Mouse (Mus musculus) C2C12 (cell line): ENCODE data around the gene Onecut1. TPM values are rescaled to one million over a fixed set of nuclear protein-coding genes. Genes with fewer than 3 reads are reported as not detected.

ENCODE experiments used
- H3K27me3 ChIP-seq: one replicate; pipeline ENCODE4 v1.6.1; 2011; ENCODE audit not compliant: control insufficient read depth, insufficient read depth, insufficient read length
- H3K36me3 ChIP-seq: one replicate; pipeline ENCODE4 v1.6.1; 2011; ENCODE audit not compliant: control insufficient read depth, insufficient read depth
- H3K4me3 ChIP-seq: one replicate; pipeline ENCODE4 v1.5.1; 2011; ENCODE audit warnings: mild to moderate bottlenecking, control low read depth; ENCODE audit not compliant: poor library complexity, insufficient read depth, severe bottlenecking
- H3K79me2 ChIP-seq: one replicate; pipeline ENCODE4 v1.6.1; 2011; ENCODE audit not compliant: control insufficient read depth, insufficient read depth
- H3K79me3 ChIP-seq: one replicate; pipeline ENCODE4 v1.6.1; 2011; ENCODE audit warnings: low read depth, control low read depth
- H3ac ChIP-seq: one replicate; pipeline ENCODE3; 2011; ENCODE audit warnings: low read depth; ENCODE audit not compliant: control insufficient read depth, insufficient read length
- CEBPB ChIP-seq: IDR thresholded peaks from one replicate; pipeline ENCODE4 v1.6.1; 2011; ENCODE audit warnings: low read depth, mild to moderate bottlenecking, control low read depth, moderate library complexity
- CTCF ChIP-seq: IDR thresholded peaks from one replicate; pipeline ENCODE4 v1.5.1; 2011; ENCODE audit not compliant: control insufficient read depth, insufficient read depth, insufficient read length
- FOSL1 ChIP-seq: IDR thresholded peaks from one replicate; pipeline ENCODE4 v1.8.0; 2011; ENCODE audit warnings: mild to moderate bottlenecking, low read length; ENCODE audit not compliant: poor library complexity, insufficient read depth, severe bottlenecking
- MAX ChIP-seq: IDR thresholded peaks from one replicate; pipeline ENCODE4 v1.6.1; 2011; ENCODE audit warnings: mild to moderate bottlenecking, control low read depth
- MYOD1 ChIP-seq: IDR thresholded peaks from one replicate; pipeline ENCODE4 v1.6.1; 2011; ENCODE audit warnings: low read depth; ENCODE audit not compliant: control insufficient read depth, insufficient read length
- MYOG ChIP-seq: IDR thresholded peaks from one replicate; pipeline ENCODE4 v1.6.1; 2011; ENCODE audit not compliant: control insufficient read depth, insufficient read length; ENCODE audit errors: extremely low read depth
- USF1 ChIP-seq: IDR thresholded peaks from one replicate; pipeline ENCODE4 v1.6.1; 2011; ENCODE audit warnings: low read depth, mild to moderate bottlenecking, control low read depth, moderate library complexity
- polyA plus RNA-seq: library from polyadenylated mRNA; unstranded; fragments of >200 nt; fragmentation: generic; extraction: Trizol; gene quantifications from one replicate; pipeline ENCODE4 v1.2.1, GENCODE M21; 2012; ENCODE audit warnings: missing spikeins

Onecut1 gene
- polyA plus RNA-seq, 1 experiment, result 0.01 TPM

DNA sequence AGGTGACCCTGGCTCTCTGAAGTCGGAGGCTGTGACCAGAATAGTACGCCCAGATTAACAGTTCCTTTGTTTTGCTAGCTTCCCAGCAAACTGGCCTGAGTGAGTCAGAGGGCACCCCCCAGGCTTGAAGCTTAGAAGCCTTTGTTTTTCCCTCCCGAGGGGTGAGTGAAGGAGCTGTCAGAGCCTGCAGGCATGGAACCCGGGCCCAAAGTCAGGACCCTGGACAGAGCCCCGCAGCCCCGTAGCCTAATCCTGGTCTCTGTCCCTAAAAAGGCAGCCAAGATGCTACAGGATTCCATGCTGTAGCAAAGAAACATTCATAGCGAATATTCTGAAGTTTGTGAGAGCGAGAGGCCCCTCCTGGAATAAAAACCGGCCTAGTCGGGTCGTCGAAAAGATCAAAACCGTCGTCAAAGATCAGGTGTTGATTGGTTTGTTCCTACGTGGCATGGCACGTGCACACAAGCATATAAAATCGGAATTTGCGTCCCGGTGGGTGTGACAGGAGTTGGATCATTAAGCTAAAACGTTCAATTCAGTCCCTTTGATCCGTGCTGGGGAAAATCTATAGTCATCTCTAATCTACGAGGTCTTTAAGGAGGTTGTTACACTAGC lies 6.7 kb downstream of the Onecut1 start:
- peaks cover 40% of the 10 kb centered on the region for H3K27me3 ChIP-seq
- TF ChIP-seq USF1 (no peak), MAX (no peak), MYOD1 (no peak), CEBPB (no peak), CTCF (no peak), MYOG (no peak), FOSL1 (no peak)

DNA sequence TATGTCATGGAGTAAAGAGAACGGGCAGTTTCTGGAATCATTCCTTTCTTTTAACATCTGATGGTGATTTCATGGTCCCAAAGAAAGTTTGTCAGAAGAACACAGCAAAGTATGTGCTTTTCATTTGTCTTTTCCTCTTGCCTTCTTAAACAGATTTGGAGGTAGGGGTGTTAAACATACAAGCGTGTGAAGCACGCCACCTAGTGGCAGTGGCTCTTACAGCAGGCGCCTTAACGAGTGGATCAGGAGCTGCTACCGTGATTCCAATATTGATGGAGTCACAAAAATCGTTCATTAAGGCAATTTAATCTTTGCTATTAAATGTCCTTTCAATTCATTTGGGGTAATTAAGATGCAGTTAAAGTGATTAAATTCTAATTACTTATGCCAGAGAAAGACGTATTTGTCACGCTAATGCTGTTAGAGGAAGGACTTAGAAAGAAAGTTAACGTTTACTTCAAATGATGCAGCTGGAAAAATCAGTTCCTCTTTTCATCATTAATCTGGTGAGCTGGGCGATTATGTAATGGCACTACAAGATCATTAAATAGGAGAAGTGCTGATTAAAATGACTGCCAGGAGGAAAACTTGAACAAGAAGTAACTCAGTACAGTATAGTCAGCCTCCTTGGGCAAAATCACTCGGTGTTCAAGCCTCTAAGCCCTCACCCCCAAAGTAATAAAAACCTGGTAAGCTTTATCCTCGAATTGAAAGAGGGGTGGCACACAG lies 9.4 kb downstream of the Onecut1 start:
- no peaks in the 10 kb centered on the region for H3K79me2 ChIP-seq
- TF ChIP-seq MYOD1 (no peak), USF1 (no peak), MYOG (no peak), FOSL1 (no peak), CEBPB (no peak), MAX (no peak), CTCF (peak; percentile 47)
- no peaks in the 10 kb centered on the region for H3K79me3 ChIP-seq
- no peaks in the 10 kb centered on the region for H3K36me3 ChIP-seq
- H3K27me3 ChIP-seq, result peaks cover 19% of the 10 kb centered on the region
- no peak overlapping the region for H3ac ChIP-seq
- no peak overlapping the region for H3K4me3 ChIP-seq

More for the DNA sequence above, 6.7 kb downstream of the Onecut1 start:
- Histone ChIP-seq H3K4me3 (no peak overlapping the region), H3K36me3 (no peaks in the 10 kb centered on the region), H3K79me3 (no peaks in the 10 kb centered on the region), H3K79me2 (no peaks in the 10 kb centered on the region), H3ac (no peak overlapping the region)

DNA sequence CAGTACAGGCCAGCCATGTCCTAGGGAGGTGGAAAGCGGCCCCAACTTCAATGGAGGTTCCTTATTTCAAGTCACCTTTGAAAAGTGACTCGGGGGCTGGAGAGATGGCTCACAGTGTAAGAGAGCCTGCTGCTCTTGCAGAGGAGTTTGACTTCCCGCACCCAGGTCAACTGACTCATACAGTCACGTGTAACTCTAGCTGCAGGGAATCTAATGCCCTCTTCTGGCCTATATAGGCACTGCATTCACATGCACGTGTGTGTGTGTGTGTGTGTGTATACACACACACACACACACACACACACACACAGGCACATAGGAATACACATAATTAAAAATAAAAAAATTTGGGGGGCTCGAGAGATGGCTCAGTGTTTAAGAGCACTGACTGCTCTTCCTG lies 14.6 kb downstream of the Onecut1 start:
- Histone ChIP-seq H3K36me3 (no peaks in the 10 kb centered on the region), H3K79me2 (no peaks in the 10 kb centered on the region), H3K27me3 (peaks cover 7% of the 10 kb centered on the region), H3K79me3 (no peaks in the 10 kb centered on the region), H3K4me3 (no peak overlapping the region), H3ac (no peak overlapping the region)
- TF ChIP-seq FOSL1 (no peak), MYOD1 (no peak), CTCF (no peak), USF1 (no peak), MAX (no peak), MYOG (no peak), CEBPB (no peak)

DNA sequence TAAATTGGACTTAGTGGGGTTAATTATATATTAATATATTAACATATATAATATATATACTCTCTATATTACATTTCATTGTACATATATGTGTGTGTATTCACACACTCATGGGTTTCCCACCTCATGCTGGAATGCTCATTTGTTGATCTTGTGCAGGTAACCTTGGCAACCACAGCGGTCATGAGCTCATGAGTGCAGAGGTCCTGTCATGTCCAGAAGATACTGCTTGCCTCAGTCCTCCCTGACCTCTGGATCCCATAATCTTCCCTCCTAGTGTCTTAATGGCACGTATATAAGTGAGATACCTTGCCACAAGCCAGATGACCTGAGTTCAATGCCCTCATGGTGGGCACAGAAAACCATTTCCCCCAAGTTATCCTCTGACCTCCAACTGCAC lies 16.0 kb downstream of the Onecut1 start:
- no peaks in the 10 kb centered on the region for H3K79me2 ChIP-seq
- H3ac ChIP-seq, result no peak overlapping the region
- H3K27me3 ChIP-seq, result peaks cover 7% of the 10 kb centered on the region
- H3K36me3 ChIP-seq, result no peaks in the 10 kb centered on the region
- TF ChIP-seq CEBPB (no peak), CTCF (no peak), MYOG (no peak), MAX (no peak), USF1 (no peak), MYOD1 (no peak)
- no peaks in the 10 kb centered on the region for H3K79me3 ChIP-seq
- H3K4me3 ChIP-seq, result no peak overlapping the region

DNA sequence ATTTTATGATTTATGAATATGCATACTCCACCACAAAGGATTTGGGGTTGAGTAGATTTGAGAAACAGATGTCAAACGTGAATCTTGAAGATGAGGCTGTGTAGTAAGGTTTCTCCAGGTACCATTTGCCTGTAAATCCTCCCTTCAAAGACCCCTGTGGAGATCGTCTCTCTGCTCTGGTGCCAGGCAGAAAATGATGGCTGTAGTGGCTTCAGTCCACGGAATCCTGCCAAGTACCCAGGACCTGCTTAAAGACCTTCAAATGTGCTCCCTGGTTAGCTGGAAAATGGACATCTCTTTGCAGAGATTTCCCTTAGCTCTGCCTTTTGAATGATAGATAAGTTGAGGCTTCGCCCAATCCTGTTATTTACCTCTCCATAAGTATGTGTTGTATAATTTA lies 26.1 kb downstream of the Onecut1 start:
- Histone ChIP-seq H3K79me3 (no peaks in the 10 kb centered on the region), H3K79me2 (no peaks in the 10 kb centered on the region), H3K4me3 (no peak overlapping the region), H3ac (no peak overlapping the region), H3K36me3 (no peaks in the 10 kb centered on the region), H3K27me3 (no peaks in the 10 kb centered on the region)
- TF ChIP-seq MAX (no peak), CTCF (no peak), USF1 (no peak), MYOD1 (no peak), FOSL1 (no peak), MYOG (no peak), CEBPB (no peak)
